Mouse (Mus musculus) mouse trophoblast stem cell (cell line): Measurements from ENCODE around the gene Prrg4.
"Not testable (repeated sequence)": the region's sequence is repeated elsewhere in the genome, so short reads cannot be mapped to it uniquely, and the experiment has no call there.

Source experiments
- in situ Hi-C, 2 experiments: fragments of 300-500 bp; cut with MseI, MboI; formaldehyde crosslinking; loops; 2 replicates in 1 of 2; 3 replicates in 1 of 2; pipeline ENCODE4 v1.15.1; 2025

The Prrg4 gene

DNA sequence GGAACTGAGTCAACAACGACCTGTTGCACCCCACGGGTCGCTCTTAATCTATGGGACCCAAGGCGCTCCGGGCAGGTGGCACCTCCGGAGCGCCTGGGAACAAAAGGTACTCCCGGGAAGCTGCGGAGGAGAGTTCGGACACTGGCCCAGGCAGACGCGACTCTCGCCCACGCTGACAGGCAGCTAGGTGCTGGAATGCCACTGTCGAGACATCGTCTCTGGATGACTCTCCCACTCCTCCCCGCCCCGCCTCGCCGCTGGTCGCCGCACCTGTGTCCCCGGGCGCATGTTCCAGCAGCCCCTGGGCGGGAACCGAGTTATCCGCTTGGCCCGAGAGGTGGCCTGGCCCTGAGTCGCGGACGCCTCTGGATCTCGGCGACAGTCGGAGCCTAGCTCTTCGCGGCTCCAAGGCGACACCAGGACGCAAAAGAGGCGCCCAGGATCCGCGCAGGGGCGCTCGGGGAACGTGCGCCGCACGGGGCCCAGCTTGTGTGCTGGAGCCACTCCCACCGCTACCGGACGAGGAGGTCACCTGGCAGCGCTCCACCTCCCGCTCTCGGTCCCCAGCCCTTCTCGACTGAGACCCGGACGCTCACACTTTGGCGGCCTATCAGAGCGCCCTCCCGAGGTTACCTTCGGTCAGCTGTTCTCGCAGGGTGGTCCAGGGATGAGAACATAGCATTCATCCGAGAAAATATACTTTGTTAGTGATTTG, at the start of gene Prrg4:
Gene Prrg4 (minus strand): TSS at position 601 of the 715 bp plus-strand sequence.
- in situ Hi-C loops: no loop called here

DNA sequence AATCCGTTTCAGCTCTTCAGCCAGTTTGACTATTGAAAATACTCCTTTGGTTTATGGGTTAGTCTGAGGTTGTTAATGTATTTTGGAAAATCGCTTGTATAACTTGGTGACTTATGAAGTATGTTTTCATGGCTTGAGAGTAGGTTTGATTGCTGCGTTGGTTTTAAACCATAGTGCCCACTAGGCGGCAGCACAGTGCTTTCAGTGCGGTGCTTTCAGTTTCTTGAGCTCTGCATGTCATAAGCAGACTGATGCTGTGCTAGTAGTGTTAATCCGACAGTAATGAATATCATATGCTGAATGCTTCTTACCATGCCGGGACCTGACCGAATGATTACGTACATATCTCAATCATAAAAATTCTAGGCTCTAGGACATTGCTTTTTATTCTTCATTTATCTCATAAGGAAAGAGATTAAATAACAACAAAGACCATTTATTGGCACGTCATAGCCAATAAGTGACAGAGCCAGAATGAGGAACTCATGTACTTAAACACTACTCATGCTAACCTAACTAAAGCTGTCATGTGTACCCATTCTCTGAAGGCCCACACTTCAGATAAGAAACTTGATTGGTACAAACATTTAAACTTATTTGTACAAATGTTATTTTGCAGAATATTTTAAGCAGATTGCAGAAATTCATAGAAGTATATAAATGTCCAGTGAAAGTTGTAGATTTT, 38.3 kb upstream of the Prrg4 start:
- in situ Hi-C loops: no loop called here

DNA sequence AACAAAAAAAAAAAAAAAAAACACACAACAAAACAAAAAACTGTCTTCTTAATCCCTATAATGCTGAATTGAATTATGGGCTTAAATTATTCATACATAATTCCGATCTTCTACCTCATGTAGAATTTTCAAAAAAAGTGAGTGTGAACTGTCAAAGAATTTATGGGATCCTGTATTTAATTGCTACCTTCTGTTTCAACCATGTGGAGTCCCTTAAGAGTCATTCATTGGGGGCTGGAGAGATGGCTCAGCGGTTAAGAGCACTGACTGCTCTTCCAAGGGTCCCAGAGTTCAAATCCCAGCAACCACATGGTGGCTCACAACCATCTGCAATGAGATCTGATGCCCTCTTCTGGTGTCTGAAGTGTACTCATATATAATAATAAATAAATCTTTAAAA, 37.7 kb upstream of the Prrg4 start:
- in situ Hi-C loops: not testable (repeated sequence)

DNA sequence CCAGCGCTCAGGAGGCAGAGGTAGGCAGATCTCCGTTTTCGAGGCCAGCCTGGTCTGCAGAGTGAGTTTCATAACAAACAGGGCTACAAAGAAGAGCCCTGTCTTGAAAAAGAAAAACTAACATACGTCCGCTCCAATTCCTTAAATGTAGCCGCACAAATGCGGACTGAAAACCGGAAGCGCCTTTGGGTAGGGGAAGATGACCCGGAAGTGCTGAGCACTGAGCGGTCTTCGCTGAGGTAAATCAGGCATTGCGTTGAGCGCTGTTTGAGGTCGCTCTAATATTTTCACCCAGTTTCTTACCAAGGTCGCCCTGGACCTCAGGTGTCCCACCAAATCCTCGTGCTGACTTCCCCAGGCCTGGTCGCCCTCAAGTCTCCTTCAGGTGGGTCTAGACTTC, 36.4 kb upstream of the Prrg4 start:
- in situ Hi-C loops: no loop called here

DNA sequence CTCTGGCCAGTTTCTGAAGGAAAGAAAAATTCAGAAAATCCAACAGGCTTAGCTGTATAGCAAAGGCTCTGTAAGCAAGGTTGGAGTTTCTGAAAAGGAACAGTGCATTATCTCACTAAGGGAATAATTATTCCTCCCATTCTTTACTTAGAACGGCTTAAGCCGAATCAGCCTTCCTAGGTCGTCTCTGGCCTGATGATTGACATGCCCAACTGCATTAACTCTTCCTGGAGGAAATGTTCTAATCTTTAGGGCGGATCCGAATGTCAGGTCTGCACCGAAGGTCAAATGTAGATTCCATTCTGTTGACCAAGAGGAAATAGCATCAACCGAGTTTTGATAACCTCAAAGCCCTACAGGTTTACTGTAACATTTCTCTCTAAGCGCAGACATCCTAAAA, 29.1 kb upstream of the Prrg4 start:
- in situ Hi-C loops: no loop called here

DNA sequence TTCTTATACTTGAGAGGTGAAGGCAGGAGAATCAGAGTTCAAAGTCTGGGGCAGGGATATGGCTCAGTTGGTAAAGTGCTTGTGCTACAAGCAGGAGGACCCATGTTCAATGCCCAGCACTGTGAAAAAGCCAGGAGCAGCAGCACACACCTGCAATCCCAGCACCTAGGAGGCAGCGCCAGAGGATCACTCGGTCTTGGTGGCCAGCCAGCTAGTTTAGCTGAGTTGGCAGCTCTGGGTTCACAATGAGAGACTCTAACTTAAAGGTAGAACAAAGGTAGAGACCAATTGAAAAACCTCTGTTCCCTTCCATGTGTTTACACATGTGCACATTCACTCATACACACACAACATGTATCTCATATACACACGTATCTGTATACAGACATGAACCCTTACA, 19.4 kb upstream of the Prrg4 start:
- in situ Hi-C loops: no loop called here

DNA sequence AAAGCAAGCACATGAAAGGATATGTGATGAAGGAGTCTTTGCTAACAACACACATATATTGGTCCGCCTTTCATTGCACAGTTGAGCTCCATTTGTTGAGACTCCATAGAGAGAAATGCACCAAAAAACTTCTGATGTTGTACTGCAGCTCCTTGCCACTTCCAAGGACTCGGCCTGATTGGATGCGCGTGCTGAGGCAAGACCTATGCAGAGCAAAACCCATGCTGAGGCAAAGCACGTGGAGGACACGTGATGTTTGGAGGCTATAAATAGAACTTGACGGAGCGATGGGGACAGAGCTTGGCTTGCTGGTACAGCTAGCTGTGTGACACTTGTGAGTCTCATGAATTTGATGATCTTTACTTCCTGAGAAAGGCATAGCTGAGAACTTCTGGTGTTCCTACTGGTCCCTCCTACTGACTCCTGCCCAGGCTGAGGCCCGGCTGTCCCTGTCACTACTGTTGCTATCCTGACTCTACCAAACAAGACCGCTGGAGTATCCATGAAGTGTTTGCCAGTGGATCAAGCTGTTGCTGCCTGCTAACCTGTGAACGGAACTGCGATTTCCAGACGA, 17.7 kb upstream of the Prrg4 start, which contains the start of gene Ccdc73:
Gene Ccdc73 (plus strand): TSS at position 524 of the 574 bp plus-strand sequence.
- in situ Hi-C loops: no loop called here

DNA sequence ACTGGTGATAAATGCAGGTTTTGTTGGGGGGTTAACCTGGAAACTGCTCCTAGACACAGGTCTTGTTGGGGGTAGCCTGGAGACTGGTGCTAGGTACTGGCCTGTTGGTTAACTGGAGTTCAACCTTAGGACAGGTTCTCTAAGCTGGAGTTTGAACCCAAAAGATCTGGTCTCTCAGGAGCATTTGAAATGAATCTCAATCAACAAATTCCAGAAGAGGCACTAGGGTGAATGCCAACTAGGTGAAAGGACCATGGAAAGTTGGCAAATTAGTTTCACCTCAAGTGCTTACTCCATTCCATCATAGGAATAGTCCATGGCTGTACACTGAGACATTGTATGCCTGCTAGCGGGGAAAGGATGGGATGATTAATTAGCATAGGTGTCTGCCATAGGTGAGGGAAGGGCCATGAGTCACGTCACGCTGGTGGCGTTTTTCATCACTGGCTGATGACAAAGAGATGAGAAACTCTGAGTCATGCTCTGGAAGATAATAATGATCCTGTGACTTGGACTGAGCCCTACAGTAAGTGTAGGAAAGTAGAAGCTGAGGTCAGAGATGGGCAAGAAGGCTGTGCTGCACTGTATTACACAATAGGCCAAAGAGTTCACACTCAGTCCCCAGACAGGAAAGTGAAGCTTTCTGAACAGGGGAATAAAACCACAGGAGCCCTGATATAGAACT, 14.6 kb upstream of the Prrg4 start:
- in situ Hi-C loops: no loop called here

DNA sequence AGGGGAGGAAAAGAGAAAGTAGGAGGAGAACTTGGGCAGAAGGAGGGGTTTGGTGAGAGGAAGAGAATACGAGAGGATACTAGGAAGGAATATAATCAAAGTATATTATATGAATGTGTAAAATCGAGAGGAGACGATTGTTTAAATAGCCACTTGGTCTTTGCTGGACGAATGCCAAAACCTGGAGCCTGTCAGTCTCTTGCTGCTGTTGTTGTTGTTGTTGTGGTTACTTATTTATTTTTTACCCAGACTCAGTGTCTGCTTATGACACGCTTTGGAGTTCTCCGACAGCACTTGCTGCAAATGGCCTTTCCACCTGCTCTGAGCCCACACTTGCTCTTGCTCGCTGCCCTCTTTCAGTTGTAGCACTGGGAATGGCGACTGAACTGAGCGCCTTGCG, 10.8 kb upstream of the Prrg4 start:
- in situ Hi-C loops: no loop called here

DNA sequence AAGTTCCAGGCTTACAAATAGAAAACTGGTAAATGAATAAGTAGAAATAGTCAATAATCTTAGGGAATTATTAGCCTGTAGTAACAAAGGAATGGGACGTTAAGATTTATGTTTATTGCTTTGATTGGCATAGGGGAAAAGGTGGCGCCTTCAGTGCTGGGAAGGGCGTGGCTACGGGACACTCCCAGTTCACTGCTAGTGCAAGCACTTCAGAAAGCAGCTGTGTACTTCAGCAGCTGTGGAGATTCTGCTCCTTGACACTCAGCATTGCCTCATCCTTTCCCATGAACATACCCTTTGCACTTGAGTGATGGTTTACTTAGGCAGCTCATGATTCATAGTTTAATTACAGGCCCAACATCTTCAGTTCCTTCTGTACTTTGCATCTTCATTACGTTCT, 9.4 kb upstream of the Prrg4 start:
- in situ Hi-C loops: no loop called here

DNA sequence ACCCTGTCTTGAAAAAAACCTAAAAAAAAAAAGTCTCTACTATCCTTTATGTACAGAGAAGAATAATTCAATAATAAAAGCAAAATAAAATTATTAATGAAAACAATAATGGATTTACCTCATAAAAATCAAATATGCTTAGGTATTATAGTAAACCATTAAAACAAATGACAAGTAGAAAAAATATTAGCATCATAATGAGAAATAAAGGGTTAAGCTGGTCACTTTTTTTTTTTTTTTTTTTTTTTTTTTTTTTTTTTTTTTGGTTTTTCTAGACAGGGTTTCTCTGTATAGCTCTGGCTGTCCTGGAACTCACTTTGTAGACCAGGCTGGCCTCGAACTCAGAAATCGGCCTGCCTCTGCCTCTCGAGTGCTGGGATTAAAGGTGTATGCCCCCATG, 8.4 kb upstream of the Prrg4 start:
- in situ Hi-C loops: not testable (repeated sequence)

DNA sequence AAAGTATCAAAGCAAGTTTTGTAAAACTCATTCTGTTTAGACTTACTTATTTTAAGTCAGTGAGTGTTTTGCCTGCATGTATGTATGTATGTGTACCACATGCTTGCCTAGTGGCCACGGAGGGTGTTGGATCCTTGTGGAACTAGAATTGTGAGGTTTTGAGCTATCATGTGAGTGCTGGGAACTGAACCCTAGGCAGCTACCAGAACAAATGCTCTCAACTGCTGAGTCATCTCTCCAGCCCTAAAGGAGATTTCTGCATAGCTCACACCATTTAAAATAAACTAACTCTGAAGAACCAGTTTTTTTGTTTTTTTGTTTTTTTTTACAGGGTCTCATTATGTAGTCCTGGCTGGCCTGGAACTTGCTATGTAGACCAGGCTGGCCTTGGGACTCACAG, 6.5 kb upstream of the Prrg4 start:
- in situ Hi-C loops: no loop called here

DNA sequence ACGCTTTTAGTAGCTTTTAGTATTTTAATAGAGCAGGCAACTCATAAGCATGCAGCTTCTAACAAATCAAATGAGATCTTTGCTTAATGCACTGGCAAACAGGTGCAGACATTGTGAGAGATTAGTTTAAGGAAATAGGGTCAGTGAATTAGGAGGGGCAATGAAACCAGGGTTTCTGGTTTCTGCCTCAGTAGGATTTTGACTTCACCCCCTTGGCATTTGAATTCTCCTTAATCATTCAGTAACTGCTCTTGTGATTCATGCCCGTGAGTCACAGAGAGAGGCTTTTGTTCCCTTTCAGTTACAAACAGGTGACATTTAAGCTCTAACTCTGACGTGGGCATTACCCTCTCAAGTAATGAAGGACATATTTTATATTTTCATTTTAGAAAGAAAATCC, 6.1 kb upstream of the Prrg4 start:
- in situ Hi-C loops: no loop called here

DNA sequence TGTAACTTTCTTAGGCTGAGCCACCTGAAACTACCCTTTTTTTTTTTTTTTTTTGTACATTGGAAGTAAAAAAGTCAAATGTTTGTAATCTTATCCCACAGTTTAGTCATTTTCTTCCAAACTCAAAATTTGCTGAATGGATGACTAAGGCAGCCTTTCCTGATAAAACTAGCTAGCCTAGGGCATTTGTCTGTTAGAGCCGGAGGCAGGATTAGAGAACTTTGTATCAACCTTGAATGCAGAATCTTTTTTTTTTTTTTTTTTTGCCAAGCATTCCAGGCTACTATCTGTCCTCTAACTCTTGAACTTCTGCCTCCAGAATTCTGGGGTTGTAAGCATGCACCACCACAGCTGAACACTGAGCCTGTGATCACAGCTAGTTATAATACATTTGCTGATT, 5.2 kb upstream of the Prrg4 start:
- in situ Hi-C loops: no loop called here

DNA sequence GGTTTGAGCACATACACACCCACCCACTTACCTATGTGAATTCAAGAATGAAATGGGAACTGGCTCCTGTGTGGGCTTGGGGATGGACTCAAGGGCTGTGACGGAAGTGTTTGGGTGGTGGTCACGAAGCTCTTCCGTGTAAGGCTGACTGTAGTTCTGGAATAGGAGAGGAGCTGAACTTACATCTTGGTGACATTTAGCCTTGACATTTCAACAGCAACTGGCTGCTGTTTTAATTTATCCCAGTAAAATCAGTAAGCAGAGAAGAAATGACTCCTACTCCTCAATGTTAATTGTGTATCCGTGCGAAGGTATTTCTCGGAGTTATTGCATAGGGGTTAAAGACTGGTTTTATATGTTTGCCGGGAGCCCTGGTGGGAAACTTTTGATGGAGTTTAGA, 2.9 kb upstream of the Prrg4 start:
- in situ Hi-C loops: no loop called here

DNA sequence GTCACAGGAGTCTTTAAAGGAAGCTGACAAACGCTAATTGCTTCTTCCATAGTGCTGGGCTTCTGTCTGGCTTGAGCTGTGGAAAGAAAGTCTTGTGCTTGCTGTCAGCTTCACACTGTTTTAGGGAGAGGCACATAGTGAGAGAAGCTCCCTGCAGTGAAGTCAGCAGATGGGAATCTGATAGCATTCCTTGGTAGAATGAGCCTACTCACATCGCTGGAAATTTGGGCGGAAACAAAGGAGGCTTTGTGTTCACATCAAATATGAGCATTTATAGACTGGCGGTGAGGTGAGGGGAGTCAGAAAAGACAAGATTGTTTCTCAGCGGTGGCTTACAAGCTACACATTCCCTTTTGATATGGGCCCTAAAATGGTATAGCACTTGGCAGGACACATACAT, 2.0 kb upstream of the Prrg4 start:
- in situ Hi-C loops: no loop called here

DNA sequence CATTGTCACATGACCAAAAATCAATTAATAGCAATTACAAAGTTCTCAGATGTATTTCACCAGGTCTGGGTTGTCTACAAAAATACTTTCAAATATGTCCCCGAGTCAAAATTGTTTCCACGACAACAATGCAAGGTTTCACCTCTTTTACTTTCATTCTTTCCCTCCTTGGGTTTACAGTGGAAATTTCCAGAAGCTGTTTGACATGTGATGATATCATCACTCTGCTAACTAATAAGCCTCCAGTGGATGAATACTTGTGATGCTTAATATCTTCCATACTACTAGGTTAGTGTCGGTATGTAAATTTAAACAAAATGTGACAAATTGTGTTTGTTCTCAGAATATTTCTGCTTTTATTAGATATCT, 299 bp upstream of the Prrg4 start:
- in situ Hi-C loops: no loop called here

DNA sequence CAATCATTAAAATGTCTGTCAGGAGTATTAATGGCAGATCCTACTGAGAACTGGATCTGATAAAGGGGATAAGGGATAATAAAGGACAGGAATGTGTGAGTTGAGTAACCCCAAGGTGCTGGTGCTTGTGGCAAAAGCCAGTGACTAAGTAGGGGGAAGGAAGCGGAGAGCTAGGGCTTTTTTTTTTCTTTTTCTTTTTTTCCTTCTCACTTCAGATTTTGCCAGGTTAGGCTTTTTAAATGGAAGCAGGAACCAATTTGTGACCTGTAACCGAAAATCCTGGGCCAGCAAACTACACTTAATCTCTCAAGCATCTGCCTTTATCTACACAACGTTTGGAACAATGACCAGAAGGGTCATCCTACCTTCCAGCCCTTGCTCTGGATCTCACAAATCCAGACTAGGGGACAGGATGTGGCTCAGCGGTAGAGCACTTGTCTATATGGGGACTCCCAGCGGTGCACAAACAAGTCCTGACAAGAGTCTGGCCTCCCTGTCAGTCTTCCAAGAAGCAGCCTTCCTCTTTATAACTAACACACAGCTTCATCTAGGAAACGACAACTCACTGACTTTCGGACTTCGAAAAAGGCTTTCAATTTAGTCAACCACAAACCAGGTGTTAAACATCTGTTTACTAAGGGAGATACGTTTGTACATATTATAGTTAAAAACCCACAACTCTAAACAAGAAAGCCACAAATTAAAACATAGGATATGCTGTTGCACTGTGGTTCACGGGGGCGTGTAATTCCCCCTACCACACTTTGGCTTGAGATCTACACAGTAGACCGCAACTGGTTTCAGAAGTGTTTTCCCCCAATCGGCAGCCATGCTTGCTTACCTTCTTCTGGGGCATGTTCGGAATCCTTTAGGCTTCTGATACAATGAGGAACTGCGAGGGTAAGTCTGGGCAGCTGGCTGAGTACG, 1.2 kb downstream of the Prrg4 start:
- in situ Hi-C loops: no loop called here

DNA sequence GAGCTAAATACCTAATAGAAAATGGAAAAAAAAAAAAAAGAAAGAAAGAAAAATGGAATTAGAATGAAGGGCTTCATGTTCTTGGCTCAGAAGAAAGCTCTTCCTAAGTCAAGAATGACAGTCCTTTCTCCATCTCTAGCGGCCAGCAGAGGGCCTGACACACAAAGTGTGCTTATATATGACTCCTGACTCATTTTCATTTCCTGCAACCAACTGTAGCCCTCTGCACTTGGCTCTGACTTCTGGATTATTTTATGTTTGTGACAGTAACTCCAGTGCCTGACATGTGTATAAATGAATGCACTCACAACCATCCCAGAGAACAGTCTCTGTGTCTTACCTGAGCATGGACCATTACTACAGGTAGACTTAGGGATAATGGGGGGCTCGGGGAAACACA, 2.0 kb downstream of the Prrg4 start:
- in situ Hi-C loops: no loop called here

DNA sequence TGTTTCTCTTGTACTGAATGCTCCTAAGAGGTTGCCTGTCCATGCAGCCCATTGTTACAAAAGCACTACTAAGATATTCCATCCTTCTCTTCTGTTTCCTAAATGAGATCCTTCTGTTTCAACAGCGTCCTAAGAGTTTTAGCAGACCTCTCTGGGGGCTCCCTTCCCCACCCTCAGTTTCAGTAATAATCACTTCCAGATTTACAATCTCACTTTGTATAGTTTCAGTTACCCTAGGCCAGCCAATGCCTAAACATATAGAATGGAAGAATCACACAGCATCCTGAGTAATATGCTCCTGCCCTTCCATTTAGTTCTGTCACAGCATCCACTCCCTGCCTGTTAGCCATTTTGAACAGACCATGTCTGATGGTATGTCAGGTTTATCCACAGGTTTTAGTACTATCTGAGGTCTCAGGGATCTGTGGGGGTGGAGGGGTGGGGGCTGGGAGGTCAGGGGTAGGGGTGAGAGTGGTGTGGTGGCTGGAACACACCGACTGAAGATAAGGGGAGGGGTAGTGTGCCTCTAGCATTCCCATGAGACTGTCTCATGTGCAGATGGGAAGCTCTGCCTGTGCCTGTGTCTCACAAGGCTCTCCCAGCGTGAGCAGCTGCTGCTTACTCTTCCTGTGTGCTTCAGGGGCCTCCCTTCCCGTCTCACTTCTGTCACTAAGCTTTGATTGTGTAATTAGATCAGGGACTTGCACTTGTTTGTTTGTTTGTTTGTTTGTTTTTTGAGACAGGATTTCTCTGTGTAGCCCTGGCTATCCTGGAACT, 2.9 kb downstream of the Prrg4 start:
- in situ Hi-C loops: no loop called here

DNA sequence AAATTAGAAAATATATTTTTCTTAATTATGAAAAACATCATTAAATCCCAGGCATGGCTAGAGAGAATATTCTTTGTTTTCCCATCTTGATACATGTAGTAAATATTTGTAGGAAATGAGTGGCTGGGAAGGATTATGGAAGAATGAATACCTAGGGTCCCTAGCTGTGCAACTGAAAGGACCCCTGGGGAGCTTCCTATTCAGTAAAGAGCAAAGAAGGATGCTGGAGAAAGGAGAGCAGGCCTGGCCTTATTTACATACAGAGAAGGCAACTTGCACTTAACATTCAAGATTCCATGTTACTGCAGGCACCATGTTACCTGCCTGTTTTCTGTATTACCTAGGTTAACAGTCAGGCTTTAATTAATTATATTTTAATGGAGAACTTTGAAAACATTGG, 7.1 kb downstream of the Prrg4 start:
- in situ Hi-C loops: no loop called here
